In genomic region chr5:76303745-76304451, GRCm38 (mm10) we compare ENCODE assay signal across 8 mouse cellular contexts. TPM values are rescaled to one million over a fixed set of nuclear protein-coding genes. Genes with fewer than 3 reads are reported as not detected.
DNase-seq lines count a peak whose midpoint lies in the region; ATAC-seq and TF ChIP-seq lines count a peak whose summit lies in the region.

No protein-coding gene starts in this region.

- no peaks in the 10 kb centered on the region for H3K36me3 ChIP-seq in hindbrain, postnatal 0 days (ENCODE audit: insufficient read depth, low read length)

- no peaks in the 10 kb centered on the region for H3K9me3 ChIP-seq in hindbrain, postnatal 0 days (ENCODE audit: low read length)

- 2% methylated on average over 79 of the region's 100 CpGs for WGBS in hindbrain, postnatal 0 days

- H3K4me1 ChIP-seq in hindbrain, postnatal 0 days (ENCODE audit: insufficient read depth, low read length), result peaks cover 6% of the 10 kb centered on the region; the same call in 1 of the 2 replicates

- TF ChIP-seq CTCF in gastrocnemius, adult 2 months (IDR thresholded peaks at IDR 0.05), result no peak
- TF ChIP-seq CTCF in hindbrain, postnatal 0 days (IDR thresholded peaks at IDR 0.05; ENCODE audit: low read depth), result no peak

- DNase-seq in WW6 (ENCODE audit: low read depth, low spot score), result peak; percentile 42
- DNase-seq in cerebellum, postnatal 25 days, result peak; percentile 92 to 97
- DNase-seq in gastrocnemius, adult 2 months, result peak; percentile 94
- peak; percentile 92 for DNase-seq in hindbrain, postnatal 0 days (ENCODE audit: low spot score)
- peak; percentile 78 to 83 for DNase-seq in left cerebral cortex, postnatal 14 days (ENCODE audit: low spot score in 2 of 2)
- DNase-seq in right cerebral cortex, postnatal 25 days, result peak; percentile 72
- peak; percentile 61 to 81 for DNase-seq in urinary bladder, postnatal 36 days (ENCODE audit: low spot score in 2 of 2)

- peak overlapping the region; percentile 96 for H3K4me3 ChIP-seq in gastrocnemius, adult 2 months
- peak overlapping the region; percentile 99 for H3K4me3 ChIP-seq in hindbrain, postnatal 0 days (ENCODE audit: low read length)

- H3K27ac ChIP-seq in gastrocnemius, adult 2 months, result peak overlapping the region; percentile 96
- peak overlapping the region; percentile 93 for H3K27ac ChIP-seq in hindbrain, postnatal 0 days

- H3K4me2 ChIP-seq in hindbrain, postnatal 0 days (ENCODE audit: low read depth, low read length), result peak overlapping the region; percentile 93

- peak overlapping the region; percentile 98 for H3K9ac ChIP-seq in hindbrain, postnatal 0 days (replicated peaks; ENCODE audit: low read length)

- peak; percentile 90 for ATAC-seq in hindbrain, postnatal 0 days
- peak; percentile 77 for ATAC-seq in megakaryocyte-erythroid progenitor cell, adult 5-6 weeks (replicated peaks; ENCODE audit: low FRiP score, low TSS enrichment, poor library complexity, severe bottlenecking)

- H3K27me3 ChIP-seq in hindbrain, postnatal 0 days (ENCODE audit: insufficient read depth, low read length), result no peaks in the 10 kb centered on the region

- intact Hi-C loops in gastrocnemius, adult 2 months (cut with DNase I), result loop anchor here (10.0 kb wide), 3 partner anchors 111 to 439 kb away; no protein-coding TSS in a partner anchor
- intact Hi-C loops in left cerebral cortex, postnatal 14 days (cut with DNase I), result loop anchor here (10.0 kb wide), 2 partner anchors 111 to 231 kb away; no protein-coding TSS in a partner anchor

RNA-seq across cellular contexts. Expression of gene Clock, which starts 0.7 kb away (rescaled TPM):
- 10 to 100 TPM; 20.4 to 32.5 TPM for total RNA-seq in gastrocnemius, adult 2 months (2021)
- 23.0 and 23.3 TPM in 2 replicates for total RNA-seq in hindbrain, postnatal 0 days (2014; rRNA removed)
- polyA plus RNA-seq in hindbrain, postnatal 0 days (2015; fragmentation: Nextera tagmentation; extraction: Ambion mirVana), result 11.2 and 11.4 TPM in 2 replicates
- 10 to 100 TPM; 49.2 to 54.3 TPM for total RNA-seq in left cerebral cortex, postnatal 14 days (2021)
- 8.4 and 11.4 TPM in 2 replicates for total RNA-seq in megakaryocyte-erythroid progenitor cell, adult 5-6 weeks (2014; fragmentation: Nextera tagmentation)
- total RNA-seq in megakaryocyte-erythroid progenitor cell, adult 5-6 weeks (2017), result 5.7 and 8.5 TPM in 2 replicates

RNA-seq across cellular contexts. Expression of gene Pdcl2, which starts 27.1 kb away (rescaled TPM):
- total RNA-seq in gastrocnemius, adult 2 months (2021), result not detected
- not detected in 2 replicates for total RNA-seq in hindbrain, postnatal 0 days (2014; rRNA removed)
- not detected in 2 replicates for polyA plus RNA-seq in hindbrain, postnatal 0 days (2015; fragmentation: Nextera tagmentation; extraction: Ambion mirVana)
- total RNA-seq in left cerebral cortex, postnatal 14 days (2021), result not detected
- total RNA-seq in megakaryocyte-erythroid progenitor cell, adult 5-6 weeks (2014; fragmentation: Nextera tagmentation), result not detected in 2 replicates
- not detected in 2 replicates for total RNA-seq in megakaryocyte-erythroid progenitor cell, adult 5-6 weeks (2017)

RNA-seq across cellular contexts. Expression of gene Nmu, which starts 59.7 kb away (rescaled TPM):
- not detected for total RNA-seq in gastrocnemius, adult 2 months (2021)
- total RNA-seq in hindbrain, postnatal 0 days (2014; rRNA removed), result 1.1 TPM in 1 of 2 replicates, not detected in the other
- 2.3 and 2.7 TPM in 2 replicates for polyA plus RNA-seq in hindbrain, postnatal 0 days (2015; fragmentation: Nextera tagmentation; extraction: Ambion mirVana)
- not detected for total RNA-seq in left cerebral cortex, postnatal 14 days (2021)
- not detected in 2 replicates for total RNA-seq in megakaryocyte-erythroid progenitor cell, adult 5-6 weeks (2014; fragmentation: Nextera tagmentation)
- total RNA-seq in megakaryocyte-erythroid progenitor cell, adult 5-6 weeks (2017), result not detected in 2 replicates

Comparison
In these comparisons a context has a peak if more than half of its experiments do, and no peak if none do; other contexts are left out.
1. Peak in every context shown above with its lines: DNase-seq, ATAC-seq, H3K4me3 ChIP-seq and H3K27ac ChIP-seq.
2. DNase-seq: peak in every context shown above with its lines; median percentile 94 in cerebellum, postnatal 25 days; 94 in gastrocnemius, adult 2 months; 92 in hindbrain, postnatal 0 days; 80 in left cerebral cortex, postnatal 14 days; 72 in right cerebral cortex, postnatal 25 days; 71 in urinary bladder, postnatal 36 days; 42 in WW6.